Mouse (Mus musculus) neural tube, embryonic 12.5 days (tissue): Measurements from ENCODE around the gene Csad. TPM values are rescaled to one million over a fixed set of nuclear protein-coding genes. Genes with fewer than 3 reads are reported as not detected.

Experiments
- ATAC-seq: fragments of 200-750 bp; cut with Nextera tagmentation; 2 replicates; pipeline ENCODE4 v1.8.0; 2017; ENCODE audit warnings: low read depth, mild to moderate bottlenecking, moderate TSS enrichment, moderate library complexity; ENCODE audit not compliant: low FRiP score
- H3K27ac ChIP-seq: fragments of 300-500 bp; sonication (generic); 2 replicates; pipeline ENCODE4 v1.5.1; 2016
- H3K27me3 ChIP-seq: fragments of 300-500 bp; sonication (generic); replicated peaks from 2 replicates; pipeline ENCODE4 v1.6.1; 2016; ENCODE audit warnings: mild to moderate bottlenecking
- H3K36me3 ChIP-seq: fragments of 300-500 bp; sonication (generic); 2 replicates; pipeline ENCODE4 v1.6.1; 2016; ENCODE audit warnings: mild to moderate bottlenecking
- H3K4me1 ChIP-seq: fragments of 300-500 bp; sonication (generic); 2 replicates; pipeline ENCODE4 v1.6.1; 2016
- H3K4me2 ChIP-seq: fragments of 300-500 bp; sonication (generic); replicated peaks from 2 replicates; pipeline ENCODE4 v1.6.1; 2016; ENCODE audit warnings: mild to moderate bottlenecking
- H3K4me3 ChIP-seq: fragments of 300-500 bp; sonication (generic); 2 replicates; pipeline ENCODE4 v1.5.1; 2016
- H3K9ac ChIP-seq: fragments of 300-500 bp; sonication (generic); 2 replicates; pipeline ENCODE4 v1.6.1; 2016; ENCODE audit warnings: mild to moderate bottlenecking
- H3K9me3 ChIP-seq: fragments of 300-500 bp; sonication (generic); 2 replicates; pipeline ENCODE4 v1.6.1; 2016; ENCODE audit warnings: mild to moderate bottlenecking
- WGBS: fragments of 180-500 bp; shearing (Covaris S2); methylation state at CpG from one replicate; pipeline ENCODE4 v1.1.7; 2016; 5-methylcytosine and 5-hydroxymethylcytosine counted together
- polyA plus RNA-seq: library from polyadenylated mRNA; unstranded; fragments of >200 nt; fragmentation: Nextera tagmentation; extraction: Ambion mirVana; gene quantifications from 2 replicates; pipeline ENCODE4 v1.2.1, GENCODE M21; 2016

Gene Csad
- polyA plus RNA-seq, 1 experiment from 2014 or later = 46.7 TPM

GRCm38 (mm10) chr15:102244306-102245191 lies 40.0 kb upstream of the Csad start:
- no peak for ATAC-seq
- H3K9me3 ChIP-seq = no peaks in the 10 kb centered on the region
- H3K27me3 ChIP-seq = peaks cover 57% of the 10 kb centered on the region
- no peaks in the 10 kb centered on the region for H3K36me3 ChIP-seq
- H3K4me2 ChIP-seq = peak overlapping the region; percentile 97
- no peak overlapping the region for H3K27ac ChIP-seq
- 0 out of 2 replicates have a peak overlapping the region, but pooled peaks have one; percentile 61 for H3K9ac ChIP-seq
- peaks cover 55% of the 10 kb centered on the region for H3K4me1 ChIP-seq
- 6% methylated on average over 19 of the region's 19 CpGs for WGBS
- peak overlapping the region; percentile 56 for H3K4me3 ChIP-seq

- Histone ChIP-seq H3K27me3 (peaks cover 52% of the 10 kb centered on the region), H3K9ac (peak overlapping the region; percentile 38; the same call in 1 of the 2 replicates), H3K4me1 (peaks cover 48% of the 10 kb centered on the region), H3K4me2 (peak overlapping the region; percentile 44), H3K36me3 (no peaks in the 10 kb centered on the region), H3K4me3 (0 out of 2 replicates have a peak overlapping the region, but pooled peaks have one; percentile 7), H3K9me3 (no peaks in the 10 kb centered on the region), H3K27ac (no peak overlapping the region)
- ATAC-seq = no peak
- 9% methylated on average over 22 of the region's 22 CpGs for WGBS
Measured at GRCm38 (mm10) chr15:102243229-102244190, 39.0 kb upstream of the Csad start.

- Histone ChIP-seq H3K4me2 (peak overlapping the region; percentile 44; the same call in 1 of the 2 replicates), H3K27ac (no peak overlapping the region), H3K9ac (no peak overlapping the region), H3K9me3 (no peaks in the 10 kb centered on the region), H3K36me3 (no peaks in the 10 kb centered on the region), H3K4me3 (no peak overlapping the region), H3K4me1 (peaks cover 40% of the 10 kb centered on the region), H3K27me3 (peaks cover 45% of the 10 kb centered on the region)
- WGBS = 25% methylated on average over 12 of the region's 12 CpGs
- no peak for ATAC-seq
Measured at GRCm38 (mm10) chr15:102242404-102243228, 38.1 kb upstream of the Csad start.

- WGBS = 81% methylated on average over 4 of the region's 4 CpGs
Measured at GRCm38 (mm10) chr15:102240607-102241006, 36.1 kb upstream of the Csad start.

GRCm38 (mm10) chr15:102239851-102240250 lies 35.3 kb upstream of the Csad start:
- Histone ChIP-seq H3K27ac (no peak overlapping the region), H3K4me3 (no peak overlapping the region), H3K27me3 (peaks cover 28% of the 10 kb centered on the region), H3K36me3 (0 out of 2 replicates have a peak, but pooled peaks cover 4% of the 10 kb centered on the region), H3K9me3 (no peaks in the 10 kb centered on the region), H3K4me2 (no peak overlapping the region), H3K9ac (no peak overlapping the region), H3K4me1 (peaks cover 19% of the 10 kb centered on the region)
- 78% methylated on average over 11 of the region's 11 CpGs for WGBS
- no peak for ATAC-seq

More at GRCm38 (mm10) chr15:102240607-102241006, 36.1 kb upstream of the Csad start:
- H3K4me2 ChIP-seq = no peak overlapping the region
- peaks cover 35% of the 10 kb centered on the region for H3K27me3 ChIP-seq
- no peak overlapping the region for H3K4me3 ChIP-seq
- no peak for ATAC-seq
- peaks cover 26% of the 10 kb centered on the region for H3K4me1 ChIP-seq
- H3K9me3 ChIP-seq = no peaks in the 10 kb centered on the region
- no peak overlapping the region for H3K27ac ChIP-seq
- 0 out of 2 replicates have a peak, but pooled peaks cover 1% of the 10 kb centered on the region for H3K36me3 ChIP-seq
- H3K9ac ChIP-seq = no peak overlapping the region

- peak; percentile 86 for ATAC-seq
- Histone ChIP-seq H3K27me3 (peaks cover 23% of the 10 kb centered on the region), H3K4me3 (no peak overlapping the region), H3K9me3 (no peaks in the 10 kb centered on the region), H3K27ac (no peak overlapping the region), H3K9ac (no peak overlapping the region), H3K4me2 (no peak overlapping the region), H3K4me1 (peaks cover 15% of the 10 kb centered on the region), H3K36me3 (0 out of 2 replicates have a peak, but pooled peaks cover 4% of the 10 kb centered on the region)
- WGBS = 15% methylated on average over 9 of the region's 9 CpGs
Measured at GRCm38 (mm10) chr15:102239260-102239590, 34.7 kb upstream of the Csad start.

GRCm38 (mm10) chr15:102238543-102239259 lies 34.2 kb upstream of the Csad start:
- no peak overlapping the region for H3K9ac ChIP-seq
- H3K9me3 ChIP-seq = no peaks in the 10 kb centered on the region
- peak; percentile 39; the same call in 1 of the 2 replicates for ATAC-seq
- H3K4me2 ChIP-seq = no peak overlapping the region
- H3K4me3 ChIP-seq = no peak overlapping the region
- peaks cover 18% of the 10 kb centered on the region for H3K27me3 ChIP-seq
- 0 out of 2 replicates have a peak, but pooled peaks cover 4% of the 10 kb centered on the region for H3K36me3 ChIP-seq
- H3K27ac ChIP-seq = no peak overlapping the region
- peaks cover 9% of the 10 kb centered on the region for H3K4me1 ChIP-seq
- WGBS = 90% methylated on average over 14 of the region's 14 CpGs

DNA sequence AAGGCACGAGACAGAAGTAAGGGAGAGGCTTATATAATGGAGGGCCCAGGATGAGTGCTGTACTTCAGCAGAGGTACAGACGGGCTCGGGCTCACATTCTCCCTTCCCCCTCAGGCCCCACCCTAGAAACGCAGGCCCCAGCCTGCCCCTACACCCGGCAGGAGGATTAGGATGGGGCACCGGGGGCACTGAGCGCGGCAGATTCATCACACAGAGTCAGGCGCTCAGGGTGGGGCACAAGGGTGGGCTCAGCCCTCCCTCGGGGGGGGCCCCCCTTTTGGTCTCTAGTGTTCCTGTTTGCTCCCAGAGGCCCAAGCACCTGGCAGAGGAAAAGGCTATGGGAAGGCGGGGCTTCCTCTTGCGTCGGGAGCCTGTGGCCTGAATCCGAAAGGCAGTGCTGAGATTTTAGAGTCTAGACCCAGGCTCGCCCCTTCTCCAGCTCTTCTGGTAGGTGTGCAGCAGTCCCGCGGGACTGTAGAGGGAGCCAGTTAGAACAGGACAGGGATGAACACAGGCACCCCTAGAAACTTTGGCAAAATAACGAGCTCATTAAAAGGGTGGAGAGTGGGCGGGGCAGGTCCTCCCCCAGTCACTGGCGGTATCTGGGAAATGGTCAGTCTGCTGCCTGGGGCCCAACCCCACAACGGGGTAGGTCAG lies 31.0 kb upstream of the Csad start:
- 0 out of 2 replicates have a peak, but pooled peaks cover 4% of the 10 kb centered on the region for H3K36me3 ChIP-seq
- 0 out of 2 replicates have a peak overlapping the region, but pooled peaks have one; percentile 26 for H3K9ac ChIP-seq
- H3K27me3 ChIP-seq = peaks cover 4% of the 10 kb centered on the region; the same call in 1 of the 2 replicates
- 39% methylated on average over 21 of the region's 21 CpGs for WGBS
- ATAC-seq = no peak
- no peaks in the 10 kb centered on the region for H3K9me3 ChIP-seq
- H3K4me3 ChIP-seq = no peak overlapping the region
- H3K27ac ChIP-seq = no peak overlapping the region
- no peaks in the 10 kb centered on the region; the same call in 1 of the 2 replicates for H3K4me1 ChIP-seq
- H3K4me2 ChIP-seq = peak overlapping the region; percentile 13; the same call in 1 of the 2 replicates

DNA sequence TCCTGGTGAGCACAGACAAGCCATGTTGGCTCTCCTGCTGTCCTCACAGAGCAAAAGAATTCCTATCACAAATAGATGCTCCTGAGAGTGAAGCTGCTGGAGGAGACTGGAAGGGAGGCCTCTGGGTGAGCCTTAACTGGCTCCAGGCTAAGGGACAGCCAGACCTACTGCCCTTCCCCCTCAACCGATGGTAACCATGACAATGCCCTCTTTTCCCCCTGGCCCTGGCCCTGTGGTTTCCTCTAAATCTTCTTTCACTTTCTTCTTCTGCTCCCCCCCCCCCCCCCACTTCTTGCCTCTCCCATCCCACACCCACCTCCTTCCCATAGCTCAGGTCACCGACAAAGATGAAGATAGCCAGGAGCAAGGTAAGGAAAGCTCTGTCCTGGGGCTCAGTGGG lies 29.4 kb upstream of the Csad start:
- WGBS = 18% methylated on average over 2 of the region's 2 CpGs

GRCm38 (mm10) chr15:102232764-102233163 lies 28.2 kb upstream of the Csad start:
- no peak for ATAC-seq
- H3K4me3 ChIP-seq = no peak overlapping the region
- H3K27me3 ChIP-seq = no peaks in the 10 kb centered on the region
- H3K27ac ChIP-seq = no peak overlapping the region
- H3K4me1 ChIP-seq = no peaks in the 10 kb centered on the region; the same call in 1 of the 2 replicates
- no peak overlapping the region for H3K4me2 ChIP-seq
- H3K36me3 ChIP-seq = 0 out of 2 replicates have a peak, but pooled peaks cover 4% of the 10 kb centered on the region
- H3K9ac ChIP-seq = no peak overlapping the region
- no peaks in the 10 kb centered on the region for H3K9me3 ChIP-seq
- 88% methylated on average over 7 of the region's 7 CpGs for WGBS

More for the DNA sequence above, 29.4 kb upstream of the Csad start:
- no peak overlapping the region for H3K4me3 ChIP-seq
- H3K36me3 ChIP-seq = 0 out of 2 replicates have a peak, but pooled peaks cover 4% of the 10 kb centered on the region
- H3K27ac ChIP-seq = no peak overlapping the region
- H3K4me2 ChIP-seq = no peak overlapping the region
- no peaks in the 10 kb centered on the region for H3K27me3 ChIP-seq
- ATAC-seq = no peak
- no peak overlapping the region for H3K9ac ChIP-seq
- no peaks in the 10 kb centered on the region for H3K9me3 ChIP-seq
- no peaks in the 10 kb centered on the region; the same call in 1 of the 2 replicates for H3K4me1 ChIP-seq
